Mouse (Mus musculus) brain, embryonic 14.5 days (tissue): Measurements from ENCODE around the gene Zfp62. TPM values are rescaled to one million over a fixed set of nuclear protein-coding genes. Genes with fewer than 3 reads are reported as not detected.

Experiments
- DNase-seq: peaks from one replicate; pipeline ENCODE4 v3.0.0-alpha.2; 2011; ENCODE audit warnings: low read depth
- CTCF ChIP-seq: fragments of 200-500 bp; IDR thresholded peaks from 2 replicates; pipeline ENCODE4 v1.5.1; 2012; ENCODE audit warnings: inconsistent platforms, mild to moderate bottlenecking, moderate library complexity, borderline replicate concordance; ENCODE audit not compliant: insufficient read depth, insufficient read length; ENCODE audit errors: extremely low read depth
- POLR2A ChIP-seq: fragments of 200-500 bp; IDR thresholded peaks from 2 replicates; pipeline ENCODE4 v1.6.1; 2012; ENCODE audit warnings: mild to moderate bottlenecking, inconsistent platforms, borderline replicate concordance; ENCODE audit not compliant: poor library complexity, insufficient read depth, insufficient read length, severe bottlenecking; ENCODE audit errors: extremely low read depth
- polyA plus RNA-seq: library from polyadenylated mRNA; depleted of rRNA; stranded (reverse); fragments of >200 nt; gene quantifications from 2 replicates; pipeline ENCODE4 v1.2.3, GENCODE M21; 2012

The Zfp62 gene
- polyA plus RNA-seq, 1 experiment, result 34.9 TPM

DNA sequence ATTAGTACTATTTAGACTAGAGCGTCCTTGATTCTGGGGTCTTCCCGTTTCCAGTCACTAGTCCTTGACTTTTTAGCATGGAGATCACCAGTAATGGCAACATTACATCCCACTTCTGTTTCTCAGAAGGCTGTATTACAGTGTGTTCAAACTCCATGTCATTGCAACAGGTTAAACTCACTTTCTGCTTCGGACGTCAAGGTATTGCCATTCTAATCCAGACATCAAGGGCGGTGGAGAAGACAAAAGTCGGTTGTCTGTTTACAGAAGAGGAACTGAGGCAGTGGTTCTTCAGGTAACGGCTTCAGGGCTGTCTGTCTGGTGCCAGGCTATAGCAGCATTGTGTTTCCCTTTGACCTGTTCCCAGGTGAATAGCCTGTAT lies 48.3 kb downstream of the Zfp62 start:
- TF ChIP-seq POLR2A (no peak), CTCF (no peak)
- no peak for DNase-seq

DNA sequence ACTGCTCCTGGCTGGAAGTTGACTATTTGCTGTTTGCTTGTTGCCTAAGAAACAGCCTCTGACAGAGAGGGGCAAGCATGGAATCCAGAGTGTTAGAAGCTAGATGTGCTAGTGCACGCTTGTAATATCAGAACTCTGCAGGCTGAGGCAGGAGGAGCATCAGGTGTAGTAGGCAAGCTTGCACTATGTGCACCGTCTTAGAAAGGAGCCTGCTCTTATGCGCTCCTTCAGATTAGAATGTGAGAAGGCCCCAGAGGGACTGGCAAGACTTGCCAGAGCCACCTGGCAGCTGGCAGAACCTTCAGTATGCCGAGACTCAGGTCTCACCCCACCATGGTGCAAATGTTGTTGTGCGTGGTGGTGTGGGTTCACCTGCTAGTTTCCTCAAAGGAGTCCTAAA lies 49.0 kb downstream of the Zfp62 start:
- TF ChIP-seq CTCF, result no peak
- no peak for TF ChIP-seq POLR2A

DNA sequence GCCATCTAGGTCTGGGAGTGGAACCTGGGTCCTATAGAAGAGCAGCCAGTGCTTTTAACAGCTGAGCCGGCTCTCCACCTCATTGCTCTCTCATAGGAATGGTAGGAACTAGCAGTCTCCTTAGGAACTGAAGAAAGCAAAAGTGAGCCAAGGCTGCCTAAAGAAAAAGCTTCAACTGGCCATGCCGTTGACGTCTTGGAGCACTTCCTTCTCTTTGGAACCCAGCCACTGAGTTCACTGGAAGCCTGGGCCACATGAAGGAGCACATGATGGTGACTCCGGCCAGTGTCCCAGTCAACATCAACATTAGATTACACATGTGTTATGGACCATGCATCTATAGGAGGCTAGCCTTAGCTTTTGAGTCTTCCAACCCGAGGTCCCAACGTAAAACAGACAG lies 49.9 kb downstream of the Zfp62 start:
- TF ChIP-seq CTCF (no peak), POLR2A (no peak)
- DNase-seq, result no peak

More for the DNA sequence above, 49.0 kb downstream of the Zfp62 start:
- DNase-seq, result no peak

DNA sequence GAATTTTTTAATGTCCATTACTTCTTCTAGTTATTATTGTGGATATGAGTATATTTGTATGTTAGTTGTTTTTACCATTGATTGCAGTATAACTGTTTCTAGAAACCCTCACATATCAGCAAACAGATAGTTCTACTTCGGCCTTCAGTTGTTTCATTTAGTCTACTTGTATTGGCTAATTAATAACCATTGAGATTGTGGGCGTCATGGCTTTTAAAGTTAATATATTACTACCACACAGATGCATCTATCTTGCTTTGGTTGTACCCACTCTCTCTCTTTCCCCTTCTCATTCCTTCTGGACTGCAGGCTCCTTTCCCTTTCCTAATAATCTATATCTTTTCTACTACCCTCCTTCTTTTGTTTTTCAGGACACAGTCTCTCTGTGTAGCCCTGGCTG lies 56.2 kb downstream of the Zfp62 start:
- DNase-seq, result no peak
- TF ChIP-seq CTCF, result no peak
- TF ChIP-seq POLR2A, result no peak

DNA sequence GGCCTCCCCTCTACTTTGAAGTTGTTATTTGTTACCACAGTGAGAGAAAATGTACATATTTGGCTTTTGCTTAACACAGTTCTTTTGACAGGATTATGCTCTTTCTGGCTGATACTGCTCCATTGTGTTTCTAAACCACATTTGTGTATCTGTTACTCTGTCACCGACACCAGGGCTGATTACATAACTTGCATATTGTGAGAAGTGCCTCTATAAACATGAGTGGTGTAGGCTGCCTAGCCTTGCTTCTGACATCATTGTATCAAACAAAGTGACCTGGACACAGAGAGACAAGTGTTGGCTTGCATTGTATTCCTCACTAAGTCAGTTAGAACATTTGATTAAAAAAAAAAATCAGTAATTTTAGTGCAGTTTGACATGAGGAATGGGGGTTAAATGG lies 56.7 kb downstream of the Zfp62 start:
- no peak for DNase-seq

DNA sequence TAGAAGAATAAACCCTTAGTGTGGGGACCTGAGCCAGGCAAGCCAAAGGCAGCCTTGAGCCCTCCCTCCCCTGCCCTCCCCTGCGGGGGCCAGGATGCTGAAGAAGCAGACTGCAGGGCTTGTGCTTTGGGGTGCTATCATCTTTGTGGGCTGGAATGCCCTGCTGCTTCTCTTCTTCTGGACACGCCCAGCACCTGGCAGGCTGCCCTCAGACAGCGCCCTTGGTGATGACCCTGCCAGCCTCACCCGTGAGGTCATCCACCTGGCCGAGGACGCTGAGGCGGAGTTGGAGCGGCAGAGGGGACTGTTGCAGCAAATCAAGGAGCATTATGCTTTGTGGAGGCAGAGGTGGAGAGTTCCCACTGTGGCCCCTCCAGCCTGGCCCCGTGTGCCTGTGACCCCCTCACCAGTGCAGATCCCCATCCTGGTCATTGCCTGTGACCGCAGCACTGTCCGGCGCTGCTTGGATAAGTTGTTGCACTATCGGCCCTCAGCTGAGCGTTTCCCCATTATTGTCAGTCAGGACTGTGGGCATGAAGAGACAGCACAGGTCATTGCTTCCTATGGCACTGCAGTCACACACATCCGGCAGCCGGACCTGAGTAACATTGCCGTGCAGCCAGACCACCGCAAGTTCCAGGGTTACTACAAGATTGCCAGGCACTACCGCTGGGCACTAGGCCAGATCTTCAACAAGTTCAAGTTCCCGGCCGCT lies 57.7 kb downstream of the Zfp62 start:
- DNase-seq, result no peak
- no peak for TF ChIP-seq CTCF
- no peak for TF ChIP-seq POLR2A

More for the DNA sequence above, 56.7 kb downstream of the Zfp62 start:
- no peak for TF ChIP-seq POLR2A
- no peak for TF ChIP-seq CTCF

DNA sequence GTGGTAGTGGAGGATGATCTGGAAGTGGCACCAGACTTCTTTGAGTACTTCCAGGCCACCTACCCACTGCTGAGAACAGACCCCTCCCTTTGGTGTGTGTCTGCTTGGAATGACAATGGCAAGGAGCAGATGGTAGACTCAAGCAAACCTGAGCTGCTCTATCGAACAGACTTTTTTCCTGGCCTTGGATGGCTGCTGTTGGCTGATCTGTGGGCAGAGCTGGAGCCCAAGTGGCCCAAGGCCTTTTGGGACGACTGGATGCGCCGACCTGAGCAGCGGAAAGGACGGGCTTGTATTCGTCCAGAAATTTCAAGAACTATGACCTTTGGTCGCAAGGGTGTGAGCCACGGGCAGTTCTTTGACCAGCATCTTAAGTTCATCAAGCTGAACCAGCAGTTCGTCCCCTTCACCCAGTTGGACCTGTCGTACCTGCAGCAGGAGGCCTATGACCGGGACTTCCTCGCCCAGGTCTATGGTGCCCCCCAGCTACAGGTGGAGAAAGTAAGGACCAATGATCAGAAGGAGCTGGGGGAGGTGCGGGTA lies 58.3 kb downstream of the Zfp62 start:
- TF ChIP-seq CTCF, result no peak
- TF ChIP-seq POLR2A, result no peak
- DNase-seq, result no peak

DNA sequence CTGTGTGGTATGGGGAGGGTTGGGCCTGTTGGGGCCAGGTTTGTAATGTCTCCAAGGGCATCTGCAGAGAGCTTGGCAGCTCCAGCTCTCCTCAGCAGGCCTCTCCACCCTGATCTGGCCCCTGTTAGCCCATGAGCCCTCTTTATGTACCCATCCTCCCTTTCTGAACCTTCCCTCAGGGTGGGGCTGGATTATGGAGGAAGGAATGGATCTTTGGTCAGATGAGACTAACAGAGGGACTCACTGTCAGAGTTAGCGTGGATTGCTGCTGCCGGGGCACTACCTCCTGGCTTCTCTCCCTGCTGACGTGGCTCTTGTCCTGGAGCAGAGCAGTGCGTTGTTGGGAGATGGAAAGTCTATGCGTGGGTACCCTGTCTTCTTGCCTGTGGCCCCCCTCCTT lies 59.2 kb downstream of the Zfp62 start:
- no peak for TF ChIP-seq CTCF
- TF ChIP-seq POLR2A, result no peak
- DNase-seq, result no peak

DNA sequence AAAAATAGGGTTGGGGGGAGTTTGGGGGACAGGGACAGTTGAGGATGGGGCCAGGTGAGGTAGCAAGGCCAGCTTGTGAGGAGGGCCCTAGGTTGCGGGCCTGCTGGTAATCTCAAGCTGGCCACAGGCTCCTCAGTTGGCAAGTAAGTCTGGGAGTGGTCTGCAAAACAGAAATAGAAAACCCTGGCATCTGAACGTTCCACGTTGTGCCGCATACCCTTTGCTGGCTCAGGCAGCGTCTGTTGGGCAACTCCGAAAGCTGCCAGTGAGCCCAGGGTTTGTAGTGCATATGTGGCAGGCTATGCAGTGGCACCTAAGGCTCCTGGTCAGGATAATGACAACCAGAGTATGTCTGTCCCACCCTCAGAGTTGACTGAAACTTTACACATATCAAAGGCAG lies 60.1 kb downstream of the Zfp62 start:
- DNase-seq, result no peak
- TF ChIP-seq CTCF, result no peak
- no peak for TF ChIP-seq POLR2A

DNA sequence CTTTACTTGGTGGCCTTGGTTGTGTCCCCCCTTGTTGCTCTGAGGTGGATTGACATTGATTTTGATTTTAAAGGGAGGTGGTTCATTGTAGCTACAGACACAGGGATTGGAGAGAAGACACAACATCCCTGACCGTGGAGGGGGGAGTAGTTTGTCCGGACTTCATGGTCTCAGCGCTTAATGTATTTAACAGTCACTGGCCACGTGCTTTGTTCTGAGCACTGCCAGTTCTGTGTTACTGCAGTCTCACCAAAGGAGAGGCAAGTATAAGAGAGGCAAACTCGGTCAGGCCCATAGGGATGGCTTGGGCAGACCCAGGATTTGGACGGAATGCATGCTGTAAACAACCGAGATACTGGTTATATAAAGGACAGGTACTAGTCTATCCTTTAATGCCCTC lies 61.0 kb downstream of the Zfp62 start:
- TF ChIP-seq POLR2A (no peak), CTCF (no peak)
- DNase-seq, result no peak

DNA sequence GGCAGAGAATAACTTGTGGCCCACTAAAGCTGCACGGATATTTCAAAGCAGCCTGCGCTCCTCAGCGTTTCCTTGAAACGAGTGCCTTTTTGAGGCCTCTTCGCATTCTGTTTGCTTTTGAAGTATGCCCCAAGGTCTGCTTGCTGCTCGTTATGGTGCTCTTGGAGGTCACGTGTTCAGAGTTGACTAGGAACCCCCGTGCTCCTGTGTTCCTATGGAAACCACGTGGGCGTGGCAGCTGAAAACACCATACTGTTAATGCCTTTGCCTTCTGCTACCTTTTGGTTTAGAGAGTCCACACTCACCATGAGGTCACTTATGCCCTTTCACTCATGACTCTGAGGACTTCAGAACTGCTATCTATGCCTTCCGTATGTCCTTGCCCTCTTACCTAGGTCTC lies 61.5 kb downstream of the Zfp62 start:
- DNase-seq, result no peak
- TF ChIP-seq CTCF (no peak), POLR2A (no peak)

DNA sequence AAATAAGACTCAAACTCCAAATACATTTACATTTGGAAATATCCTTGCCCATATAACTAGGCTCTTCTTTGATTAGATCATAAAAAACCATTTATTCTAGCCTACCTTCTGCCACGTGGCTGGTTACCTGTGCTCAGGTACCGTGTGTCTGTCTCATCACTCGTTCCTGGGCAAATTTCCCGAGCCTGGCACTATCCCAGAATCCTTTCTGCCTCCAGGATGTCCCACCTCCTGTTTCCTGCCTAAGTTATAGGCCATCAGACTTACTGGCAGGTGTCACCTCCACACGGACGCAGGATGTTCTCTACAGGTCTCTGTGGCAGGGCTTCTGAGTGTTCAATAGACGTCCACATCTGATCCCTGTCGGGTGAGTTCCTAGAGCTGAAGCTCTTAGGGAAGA lies 62.0 kb downstream of the Zfp62 start:
- no peak for DNase-seq
- TF ChIP-seq CTCF (no peak), POLR2A (no peak)

DNA sequence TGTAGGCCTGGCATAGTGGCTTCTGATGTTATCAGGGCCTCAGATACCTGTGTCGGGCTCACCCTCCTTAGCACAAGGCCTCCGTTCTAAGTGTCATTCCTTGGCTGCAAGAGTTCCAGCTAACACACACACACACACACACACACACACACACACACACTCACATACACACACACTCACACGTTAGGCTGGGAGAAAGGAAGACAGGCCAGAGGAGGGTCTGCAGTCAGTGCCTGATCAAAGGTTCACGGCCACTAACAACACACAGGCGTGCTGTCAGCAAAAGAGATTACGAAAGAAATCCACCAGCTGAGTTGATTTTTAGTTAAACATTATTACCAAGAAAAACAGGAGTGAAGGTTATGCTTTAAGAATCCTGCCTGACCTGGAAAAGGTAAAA lies 63.6 kb downstream of the Zfp62 start:
- no peak for DNase-seq
- TF ChIP-seq CTCF (no peak), POLR2A (no peak)

DNA sequence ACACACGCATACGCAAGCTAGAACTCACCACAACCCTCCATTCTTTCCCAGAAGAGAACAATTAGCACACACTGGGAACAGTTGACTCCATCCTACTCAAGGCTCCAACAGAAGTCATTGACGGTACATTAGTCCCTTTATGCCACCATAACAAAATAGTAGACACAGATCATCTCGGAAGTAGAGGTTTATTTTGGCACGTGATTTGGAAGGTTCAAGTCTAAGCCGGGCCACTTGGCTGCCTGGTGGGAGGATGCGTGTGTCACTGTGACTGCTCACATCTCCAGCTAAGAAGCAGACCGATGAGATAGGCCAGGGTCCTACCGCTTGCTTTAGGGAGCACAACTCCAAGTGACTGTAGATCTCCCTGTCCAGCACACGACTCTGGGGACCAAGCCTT lies 64.2 kb downstream of the Zfp62 start:
- TF ChIP-seq POLR2A (no peak), CTCF (no peak)
- DNase-seq, result no peak
